Mouse (Mus musculus): ENCODE data around the gene Cd63. TPM values are rescaled to one million over a fixed set of nuclear protein-coding genes. Genes with fewer than 3 reads are reported as not detected.

The Cd63 gene
- total RNA-seq, 2 experiments from 2014 or later, result 124 to 132 TPM

DNA sequence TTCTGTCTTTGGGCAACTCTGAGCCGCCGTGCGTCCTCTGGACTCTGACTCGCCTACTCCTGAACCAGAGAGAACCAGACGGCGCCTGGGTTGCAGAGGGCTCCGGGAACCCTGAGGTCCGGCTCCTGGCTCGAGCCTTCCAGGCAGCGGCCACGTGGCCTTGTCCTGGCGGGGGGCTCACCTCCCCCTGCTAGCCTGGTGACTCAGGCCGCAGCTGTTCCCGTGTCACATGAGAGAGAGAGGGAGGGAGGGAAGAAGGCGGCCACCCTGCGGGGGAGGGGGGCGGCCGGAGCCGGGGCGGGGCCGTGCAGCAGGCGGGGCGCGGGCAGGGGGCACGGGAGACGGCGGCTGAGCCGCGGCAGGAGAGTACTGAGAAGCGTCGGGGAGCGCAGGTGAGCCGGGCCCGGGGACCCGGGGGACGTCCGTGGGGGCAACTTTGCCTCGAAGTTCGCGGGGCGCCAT, 8.8 kb downstream of the Cd63 start:
- peak; percentile 96 for DNase-seq
- intact Hi-C loops (cut with DNase I), result loop anchor here (5.0 kb wide), 1 partner anchor 38 kb away; no protein-coding TSS in a partner anchor
- H3K27ac ChIP-seq, result peak overlapping the region; percentile 99
- H3K4me3 ChIP-seq, result peak overlapping the region; percentile 100
- no peak for TF ChIP-seq CTCF (IDR thresholded peaks at IDR 0.05)

DNA sequence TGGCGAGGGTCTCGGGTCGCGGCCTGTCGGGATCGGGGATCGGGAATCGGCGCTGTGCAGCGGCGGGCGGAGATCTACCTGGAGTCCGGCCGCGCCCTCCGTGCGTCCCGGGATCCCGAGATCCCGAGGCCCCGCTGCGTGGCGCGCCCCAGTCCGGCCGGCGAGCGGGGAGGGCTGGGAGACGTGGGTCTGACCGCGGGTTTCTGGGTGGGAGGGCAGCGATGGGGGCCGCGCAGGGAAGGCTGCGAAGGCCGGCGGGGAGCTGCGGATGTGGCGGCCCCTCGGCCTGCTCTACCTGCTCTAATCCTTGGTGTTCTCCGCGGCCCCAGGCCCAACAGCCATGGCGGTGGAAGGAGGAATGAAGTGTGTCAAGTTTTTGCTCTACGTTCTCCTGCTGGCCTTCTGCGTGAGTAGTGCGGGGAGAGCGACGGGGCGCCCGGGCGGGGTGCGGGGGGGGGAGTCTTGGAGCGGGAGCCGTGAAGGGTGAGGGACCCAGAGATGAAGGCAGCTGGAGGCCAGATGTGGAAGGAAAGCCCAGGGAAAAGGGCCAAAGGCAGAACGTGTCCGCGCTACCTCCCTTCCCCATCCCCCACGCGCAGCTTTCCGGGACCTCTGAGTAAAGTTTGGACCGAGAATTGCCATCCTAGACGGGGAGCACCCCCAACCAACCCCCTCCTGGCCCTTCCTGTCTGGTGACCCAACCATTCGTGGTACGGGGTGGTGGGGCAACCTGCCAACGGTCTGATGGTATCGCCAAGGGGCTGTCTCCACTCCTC, 9.5 kb downstream of the Cd63 start:
- intact Hi-C loops (cut with DNase I), result loop anchor here (5.0 kb wide), 1 partner anchor 37 kb away; no protein-coding TSS in a partner anchor
- peak; percentile 73 for DNase-seq
- TF ChIP-seq CTCF (IDR thresholded peaks at IDR 0.05), result no peak
- Histone ChIP-seq H3K4me3 (peak overlapping the region; percentile 100), H3K27ac (peak overlapping the region; percentile 99)

DNA sequence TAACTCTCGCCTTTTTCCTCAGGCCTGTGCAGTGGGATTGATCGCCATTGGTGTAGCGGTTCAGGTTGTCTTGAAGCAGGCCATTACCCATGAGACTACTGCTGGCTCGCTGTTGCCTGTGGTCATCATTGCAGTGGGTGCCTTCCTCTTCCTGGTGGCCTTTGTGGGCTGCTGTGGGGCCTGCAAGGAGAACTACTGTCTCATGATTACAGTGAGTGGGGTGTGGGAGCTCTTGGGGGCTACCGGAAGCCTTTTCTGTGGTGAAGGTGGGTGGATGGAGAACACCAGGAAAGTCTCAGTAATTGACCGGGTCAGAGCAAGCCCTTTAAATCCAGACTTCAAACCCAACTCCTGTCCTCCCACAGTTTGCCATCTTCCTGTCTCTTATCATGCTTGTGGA, 10.6 kb downstream of the Cd63 start:
- TF ChIP-seq CTCF (IDR thresholded peaks at IDR 0.05), result no peak
- Histone ChIP-seq H3K4me3 (peak overlapping the region; percentile 100), H3K27ac (peak overlapping the region; percentile 99)
- no peak for DNase-seq
- intact Hi-C loops (cut with DNase I), result loop anchor here (5.0 kb wide), 1 partner anchor 36 kb away; no protein-coding TSS in a partner anchor

DNA sequence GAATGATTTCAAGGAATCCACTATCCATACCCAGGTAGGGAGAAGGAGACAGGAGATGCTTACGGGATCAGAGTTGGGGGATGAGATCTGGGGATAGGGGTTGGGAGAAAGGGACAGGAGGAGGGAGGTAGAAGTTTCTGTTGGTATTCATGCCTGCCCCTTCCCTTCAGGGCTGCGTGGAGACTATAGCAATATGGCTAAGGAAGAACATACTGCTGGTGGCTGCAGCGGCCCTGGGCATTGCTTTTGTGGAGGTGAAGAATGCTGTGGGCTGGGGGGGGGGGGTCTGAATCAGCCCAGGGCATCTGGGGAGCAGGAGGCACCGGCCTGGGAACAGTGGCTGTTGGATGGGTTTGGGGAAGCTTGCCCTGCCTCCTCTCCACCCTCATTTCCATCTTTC, 11.5 kb downstream of the Cd63 start:
- peak overlapping the region; percentile 48; the same call in 1 of the 2 replicates for H3K27ac ChIP-seq
- peak overlapping the region; percentile 100 for H3K4me3 ChIP-seq
- no peak for DNase-seq
- no peak for TF ChIP-seq CTCF (IDR thresholded peaks at IDR 0.05)
- intact Hi-C loops (cut with DNase I), result loop anchor here (5.0 kb wide), 1 partner anchor 35 kb away; no protein-coding TSS in a partner anchor

DNA sequence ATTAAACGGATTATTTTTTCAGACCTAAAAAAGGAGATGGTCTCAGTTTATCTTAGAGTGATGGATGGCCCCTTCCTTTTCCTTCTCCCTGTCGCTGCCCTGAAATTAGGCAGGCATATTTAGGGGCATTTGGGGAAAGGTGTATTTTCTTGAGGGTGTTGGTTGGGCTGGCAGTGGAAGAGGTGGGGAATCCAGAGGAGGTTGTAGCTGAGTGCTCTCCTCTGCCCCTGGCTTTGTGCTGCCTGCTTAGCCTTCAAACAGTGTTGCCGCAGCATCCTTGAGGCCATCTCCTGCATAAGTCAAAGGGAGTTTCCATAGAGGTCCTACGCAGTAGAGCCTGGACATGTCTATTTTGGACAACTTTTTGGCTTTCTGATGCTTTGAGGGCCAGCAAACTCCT, 12.0 kb downstream of the Cd63 start:
- DNase-seq, result no peak
- intact Hi-C loops (cut with DNase I), result loop anchor here (5.0 kb wide), 1 partner anchor 35 kb away; no protein-coding TSS in a partner anchor
- no peak overlapping the region; the same call in 1 of the 2 replicates for H3K4me3 ChIP-seq
- peak overlapping the region; percentile 48 for H3K27ac ChIP-seq
- TF ChIP-seq CTCF (IDR thresholded peaks at IDR 0.05), result no peak

DNA sequence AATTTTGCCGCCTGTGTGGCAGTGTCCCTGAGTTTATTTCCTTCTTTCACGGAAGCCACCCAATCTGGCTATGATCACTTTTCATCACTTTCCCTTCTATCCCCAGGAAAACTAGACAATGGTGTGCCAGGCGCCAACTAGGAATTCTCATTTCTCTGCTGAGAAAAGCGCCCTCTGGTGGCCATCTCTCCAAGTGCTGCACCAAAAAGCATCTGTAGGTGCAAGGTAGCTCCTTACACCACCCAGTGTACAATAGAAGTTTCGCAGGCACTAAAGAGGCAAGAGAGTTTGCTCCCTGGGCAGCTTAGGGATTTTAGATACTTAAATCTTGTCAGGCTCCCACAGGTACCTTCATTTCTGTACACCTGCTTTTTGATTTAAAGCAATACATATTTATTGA, 12.4 kb downstream of the Cd63 start:
- Histone ChIP-seq H3K27ac (peak overlapping the region; percentile 48), H3K4me3 (no peak overlapping the region; the same call in 1 of the 2 replicates)
- peak; percentile 89 for DNase-seq
- intact Hi-C loops (cut with DNase I), result loop anchor here (5.0 kb wide), 1 partner anchor 34 kb away; no protein-coding TSS in a partner anchor
- no peak; the same call in 1 of the 2 replicates for TF ChIP-seq CTCF (IDR thresholded peaks at IDR 0.05)

DNA sequence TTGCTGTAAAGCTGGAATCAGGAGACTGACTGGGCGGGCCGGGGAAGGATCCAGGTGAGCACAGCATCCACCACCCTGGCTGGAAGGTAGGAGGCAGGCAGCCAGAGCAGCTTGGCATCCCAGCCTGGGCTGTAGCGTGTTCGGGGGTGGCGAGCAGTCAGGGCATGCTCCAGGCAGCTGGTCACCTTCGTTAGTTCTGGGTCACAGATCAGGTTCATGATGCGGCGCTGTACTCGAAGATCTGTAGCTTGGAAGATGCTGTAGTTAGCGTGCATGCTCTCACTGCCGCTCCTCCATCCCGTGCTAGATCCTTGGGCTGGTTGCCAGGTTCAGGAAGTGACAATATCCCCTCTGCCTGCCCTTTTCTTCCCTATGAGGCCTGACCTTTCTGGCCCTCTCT, 12.9 kb downstream of the Cd63 start:
- no peak for TF ChIP-seq CTCF (IDR thresholded peaks at IDR 0.05)
- intact Hi-C loops (cut with DNase I), result loop anchor here (5.0 kb wide), 1 partner anchor 34 kb away; no protein-coding TSS in a partner anchor

DNA sequence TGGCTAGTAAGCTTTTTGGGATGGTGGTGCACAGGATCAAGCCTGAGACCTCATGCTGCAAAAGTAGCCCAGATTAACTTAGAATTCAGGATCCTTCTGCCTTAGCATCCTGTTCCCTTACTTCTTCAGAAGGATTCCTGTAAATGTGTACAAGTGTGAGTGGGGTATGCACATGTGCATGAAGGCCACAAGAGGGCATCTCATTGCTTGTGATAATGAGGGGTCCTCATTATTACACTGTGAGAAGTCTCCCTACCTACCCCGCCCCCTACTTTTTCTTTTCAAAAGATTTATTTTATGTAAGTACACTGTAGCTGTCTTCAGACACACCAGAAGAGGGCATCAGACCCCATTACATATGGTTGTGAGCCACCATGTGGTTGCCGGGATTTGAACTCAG, 14.8 kb downstream of the Cd63 start:
- Histone ChIP-seq H3K4me3 (no peak overlapping the region), H3K27ac (no peak overlapping the region)
- TF ChIP-seq CTCF (IDR thresholded peaks at IDR 0.05), result peak; percentile 47
- no peak for DNase-seq
- intact Hi-C loops (cut with DNase I), result no loop called here

More for the DNA sequence above, 12.9 kb downstream of the Cd63 start:
- no peak for DNase-seq
- Histone ChIP-seq H3K27ac (peak overlapping the region; percentile 48; the same call in 1 of the 2 replicates), H3K4me3 (no peak overlapping the region)

DNA sequence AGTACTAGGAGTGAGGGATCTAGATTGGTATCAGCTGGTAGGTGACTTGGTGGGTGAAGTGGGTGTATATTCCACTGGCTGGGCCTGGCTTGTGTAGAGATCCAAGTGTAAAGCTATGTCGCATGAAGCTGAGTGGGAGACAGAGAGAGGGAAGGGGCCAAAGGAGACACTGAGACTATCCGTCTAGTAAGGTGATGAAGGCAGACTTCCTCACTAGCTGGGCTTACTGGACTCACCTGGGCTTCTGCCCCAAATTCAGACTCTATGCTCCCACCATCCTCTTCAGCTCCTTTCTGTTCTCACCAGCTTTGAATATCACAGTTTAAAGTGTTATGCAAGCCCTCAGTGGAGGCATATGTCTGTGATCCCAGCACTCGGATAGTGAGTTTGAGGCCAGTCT, 15.9 kb downstream of the Cd63 start:
- no peak overlapping the region for H3K4me3 ChIP-seq
- TF ChIP-seq CTCF (IDR thresholded peaks at IDR 0.05), result no peak
- H3K27ac ChIP-seq, result no peak overlapping the region
- DNase-seq, result no peak
- intact Hi-C loops (cut with DNase I), result no loop called here

DNA sequence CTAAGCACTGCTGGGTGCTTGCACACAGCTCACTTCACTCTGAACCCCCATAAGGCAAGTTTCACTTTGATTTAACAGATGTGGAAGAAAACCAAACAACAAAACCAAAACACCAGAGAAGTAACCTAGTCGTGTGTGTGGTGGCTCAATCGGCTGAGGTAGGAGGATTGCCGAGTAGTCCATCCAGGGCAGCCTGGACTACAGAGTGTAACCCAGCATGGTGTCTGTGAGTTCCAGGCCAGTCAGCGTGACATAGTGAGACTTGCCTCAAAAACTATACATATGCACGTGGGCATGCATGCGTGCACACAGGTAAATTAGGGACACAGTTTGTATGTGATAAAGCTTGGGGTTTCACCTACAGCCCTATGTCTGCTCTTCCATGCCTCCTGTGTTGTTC, 16.6 kb downstream of the Cd63 start:
- no peak overlapping the region for H3K4me3 ChIP-seq
- no peak for TF ChIP-seq CTCF (IDR thresholded peaks at IDR 0.05)
- H3K27ac ChIP-seq, result peak overlapping the region; percentile 100
- no peak for DNase-seq
- intact Hi-C loops (cut with DNase I), result no loop called here

DNA sequence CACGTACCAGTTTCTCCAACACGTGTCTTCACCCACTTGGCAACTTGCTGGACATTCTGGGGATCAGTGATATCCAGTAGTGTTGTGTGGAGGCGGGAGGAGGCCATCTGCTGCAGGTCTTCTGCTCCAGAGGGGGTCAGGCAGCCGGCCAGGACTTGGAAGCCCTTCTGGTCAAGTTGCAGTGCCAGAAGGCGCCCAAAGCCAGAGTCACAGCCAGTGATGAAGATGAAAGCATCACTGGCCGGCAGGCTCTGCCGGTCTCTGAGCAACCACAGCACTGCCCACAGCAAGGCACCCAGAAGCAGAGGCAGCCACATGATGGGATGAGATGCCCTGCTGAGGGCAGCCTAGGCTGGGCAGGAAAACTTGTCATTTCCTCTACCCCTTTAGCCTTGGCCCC, 17.5 kb downstream of the Cd63 start:
- intact Hi-C loops (cut with DNase I), result no loop called here
- Histone ChIP-seq H3K27ac (peak overlapping the region; percentile 100), H3K4me3 (peak overlapping the region; percentile 20)
- no peak for TF ChIP-seq CTCF (IDR thresholded peaks at IDR 0.05)
- DNase-seq, result peak; percentile 89

DNA sequence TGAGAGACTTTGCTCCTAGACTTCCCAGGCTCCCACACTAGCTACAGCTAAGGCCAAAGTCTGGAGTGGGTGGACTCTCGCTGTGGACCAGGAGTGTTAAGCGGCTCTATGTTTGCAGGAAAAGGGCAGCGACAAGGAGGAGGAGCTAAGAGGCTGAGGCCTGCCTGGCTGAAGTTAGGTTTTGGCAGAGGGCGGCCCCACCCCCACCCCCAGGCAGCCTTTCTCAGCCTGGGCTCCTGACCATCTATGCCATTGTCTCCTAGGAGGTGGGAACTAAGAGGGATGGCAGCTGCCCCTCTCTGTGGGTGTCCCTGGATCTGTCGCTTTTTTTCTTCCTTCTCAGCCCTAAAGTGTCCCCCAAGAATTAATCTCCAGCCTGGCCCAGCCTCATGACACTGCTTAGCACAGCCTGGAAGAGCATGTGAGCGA, 18.4 kb downstream of the Cd63 start:
- DNase-seq, result peak; percentile 53
- TF ChIP-seq CTCF (IDR thresholded peaks at IDR 0.05), result no peak
- peak overlapping the region; percentile 11 for H3K4me3 ChIP-seq
- intact Hi-C loops (cut with DNase I), result no loop called here
- peak overlapping the region; percentile 100 for H3K27ac ChIP-seq

DNA sequence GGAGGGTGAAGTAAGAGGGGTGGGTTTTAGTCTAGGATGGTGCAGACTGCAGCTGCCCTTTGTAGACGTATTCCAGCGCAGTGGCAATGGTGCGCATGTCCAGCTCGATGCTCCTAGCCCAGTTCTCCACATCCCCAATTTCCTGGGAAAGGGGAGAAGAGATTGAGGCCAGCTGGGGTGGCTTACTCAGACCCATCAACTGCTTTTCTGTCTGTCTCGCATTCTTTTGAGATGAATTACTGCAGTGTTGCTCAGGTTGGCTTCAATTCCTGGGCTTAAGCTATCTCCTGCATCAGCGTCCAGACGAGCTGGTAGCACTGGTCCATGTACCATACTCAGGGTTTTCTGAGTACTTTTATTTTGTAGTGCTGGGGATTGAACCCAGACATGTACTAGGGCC, 19.2 kb downstream of the Cd63 start:
- no peak for DNase-seq
- Histone ChIP-seq H3K4me3 (peak overlapping the region; percentile 11), H3K27ac (peak overlapping the region; percentile 100)
- intact Hi-C loops (cut with DNase I), result loop anchor here (10.0 kb wide), 1 partner anchor 885 kb away; the partner anchor contains the start of gene Naca
- TF ChIP-seq CTCF (IDR thresholded peaks at IDR 0.05), result no peak
